Mouse (Mus musculus) forebrain, embryonic 15.5 days (tissue): ENCODE measurements around the gene Clec2l. TPM values are rescaled to one million over a fixed set of nuclear protein-coding genes. Genes with fewer than 3 reads are reported as not detected.
A peak's percentile ranks its signal among the peaks of the same experiment; 100 is the strongest.
"Not testable (repeated sequence)": the region's sequence is repeated elsewhere in the genome, so short reads cannot be mapped to it uniquely, and the experiment has no call there.

Experiments used
- ATAC-seq: fragments of 200-750 bp; cut with Nextera tagmentation; replicated peaks from 2 replicates; pipeline ENCODE4 v1.8.0; 2017; ENCODE audit warnings: mild to moderate bottlenecking, moderate TSS enrichment, moderate library complexity
- H3K27ac ChIP-seq: fragments of 300-500 bp; sonication (generic); replicated peaks from 2 replicates; pipeline ENCODE4 v1.5.1; 2015; ENCODE audit warnings: mild to moderate bottlenecking, inconsistent platforms
- H3K27me3 ChIP-seq: fragments of 300-500 bp; sonication (generic); 2 replicates; pipeline ENCODE4 v1.6.1; 2015; ENCODE audit warnings: inconsistent platforms
- H3K36me3 ChIP-seq: fragments of 300-500 bp; sonication (generic); 2 replicates; pipeline ENCODE4 v1.6.1; 2015; ENCODE audit warnings: mild to moderate bottlenecking, inconsistent platforms
- H3K4me1 ChIP-seq: fragments of 300-500 bp; sonication (generic); 2 replicates; pipeline ENCODE4 v1.6.1; 2015; ENCODE audit warnings: inconsistent platforms
- H3K4me2 ChIP-seq: fragments of 300-500 bp; sonication (generic); replicated peaks from 2 replicates; pipeline ENCODE4 v1.6.1; 2015; ENCODE audit warnings: mild to moderate bottlenecking, inconsistent platforms
- H3K4me3 ChIP-seq: fragments of 300-500 bp; sonication (generic); 2 replicates; pipeline ENCODE4 v1.5.1; 2015; ENCODE audit warnings: mild to moderate bottlenecking, inconsistent platforms
- H3K9ac ChIP-seq: fragments of 300-500 bp; sonication (generic); replicated peaks from 2 replicates; pipeline ENCODE4 v1.6.1; 2015; ENCODE audit warnings: mild to moderate bottlenecking, inconsistent platforms
- H3K9me3 ChIP-seq: fragments of 300-500 bp; sonication (generic); 2 replicates; pipeline ENCODE4 v1.6.1; 2016; ENCODE audit warnings: inconsistent platforms
- WGBS: fragments of 180-500 bp; shearing (Covaris S2); methylation state at CpG from one replicate; pipeline ENCODE4 v1.1.7; 2015; ENCODE audit warnings: mixed read lengths; 5-methylcytosine and 5-hydroxymethylcytosine counted together
- polyA plus RNA-seq: library from polyadenylated mRNA; unstranded; fragments of >200 nt; fragmentation: Nextera tagmentation; extraction: Ambion mirVana; gene quantifications from 2 replicates; pipeline ENCODE4 v1.2.1, GENCODE M21; 2015

The Clec2l gene
- polyA plus RNA-seq, 1 experiment from 2014 or later: 8.6 TPM

DNA sequence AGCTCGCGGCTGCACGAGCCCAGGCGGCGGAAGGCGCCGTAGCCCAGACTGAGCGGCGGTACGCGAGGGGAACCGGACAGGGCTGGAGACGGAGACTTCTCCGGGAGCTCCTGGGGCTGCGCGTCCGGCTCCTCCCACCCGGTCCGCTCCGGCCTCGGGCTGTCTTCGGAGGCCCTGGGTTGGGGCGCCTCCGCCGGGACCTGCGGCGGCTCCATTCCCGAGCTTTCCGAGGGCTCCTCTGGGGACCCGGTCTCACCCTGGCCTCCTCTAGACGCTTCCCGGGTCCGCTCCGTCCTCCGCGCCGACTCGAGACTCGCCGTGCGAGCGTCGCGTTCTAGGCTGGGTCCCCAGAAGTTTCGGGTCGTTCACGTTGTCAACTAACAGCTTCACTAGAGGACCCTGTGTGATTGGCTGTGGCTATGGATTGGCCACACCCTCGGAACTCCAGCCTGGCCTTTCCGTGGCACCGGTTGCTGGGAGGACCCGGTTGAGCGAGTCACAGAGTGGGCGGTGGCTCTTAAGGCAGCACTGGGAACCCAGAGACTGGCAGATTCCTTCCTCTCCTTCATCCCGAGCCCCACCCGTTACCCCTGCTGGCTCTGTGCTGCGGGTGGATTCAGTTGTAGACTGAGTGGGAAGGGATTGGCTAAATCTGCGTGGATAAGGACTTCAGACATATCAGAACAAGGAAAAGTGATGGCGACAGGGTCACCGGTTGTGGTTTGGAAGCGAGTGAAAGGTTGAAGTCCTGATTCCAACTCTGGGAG lies 25.8 kb upstream of the Clec2l start, which contains the start of gene Klrg2:
Gene Klrg2 (minus strand): TSS at position 391 of the 767 bp plus-strand sequence.
- Histone ChIP-seq H3K27me3 (peaks cover 49% of the 10 kb centered on the region), H3K36me3 (no peaks in the 10 kb centered on the region), H3K4me3 (peak within 1 kb of the TSS; percentile 57), H3K4me2 (peak within 1 kb of the TSS; percentile 100), H3K9ac (peak within 1 kb of the TSS; percentile 39), H3K9me3 (no peaks in the 10 kb centered on the region), H3K27ac (no peak within 1 kb of the TSS), H3K4me1 (peaks cover 21% of the 10 kb centered on the region)
- WGBS: 2% methylated on average over 60 of the region's 60 CpGs
- ATAC-seq: peak; percentile 83

- H3K36me3 ChIP-seq: no peaks in the 10 kb centered on the region
- no peak overlapping the region for H3K4me3 ChIP-seq
- no peak overlapping the region for H3K4me2 ChIP-seq
- H3K27me3 ChIP-seq: peaks cover 44% of the 10 kb centered on the region
- WGBS: 77% methylated on average over 11 of the region's 11 CpGs
- H3K9ac ChIP-seq: no peak overlapping the region
- no peaks in the 10 kb centered on the region for H3K9me3 ChIP-seq
- H3K4me1 ChIP-seq: peaks cover 21% of the 10 kb centered on the region
- ATAC-seq: no peak
- no peak overlapping the region for H3K27ac ChIP-seq
Observed at GRCm38 (mm10) chr6:38640401-38640800, 22.5 kb upstream of the Clec2l start.

GRCm38 (mm10) chr6:38641228-38641627 lies 21.6 kb upstream of the Clec2l start:
- no peak overlapping the region for H3K27ac ChIP-seq
- WGBS: 77% methylated on average over 5 of the region's 5 CpGs
- peaks cover 14% of the 10 kb centered on the region for H3K4me1 ChIP-seq
- H3K9me3 ChIP-seq: no peaks in the 10 kb centered on the region
- H3K9ac ChIP-seq: no peak overlapping the region
- H3K36me3 ChIP-seq: no peaks in the 10 kb centered on the region
- ATAC-seq: no peak
- H3K27me3 ChIP-seq: peaks cover 38% of the 10 kb centered on the region
- H3K4me2 ChIP-seq: no peak overlapping the region
- no peak overlapping the region for H3K4me3 ChIP-seq

GRCm38 (mm10) chr6:38641645-38642044 lies 21.2 kb upstream of the Clec2l start:
- H3K4me1 ChIP-seq: peaks cover 10% of the 10 kb centered on the region
- H3K4me3 ChIP-seq: no peak overlapping the region
- peaks cover 34% of the 10 kb centered on the region for H3K27me3 ChIP-seq
- ATAC-seq: no peak
- H3K27ac ChIP-seq: no peak overlapping the region
- no peak overlapping the region for H3K9ac ChIP-seq
- 51% methylated on average over 5 of the region's 5 CpGs for WGBS
- no peaks in the 10 kb centered on the region for H3K36me3 ChIP-seq
- H3K4me2 ChIP-seq: no peak overlapping the region
- H3K9me3 ChIP-seq: no peaks in the 10 kb centered on the region

GRCm38 (mm10) chr6:38642593-38642992 lies 20.3 kb upstream of the Clec2l start:
- WGBS: 82% methylated on average over 5 of the region's 5 CpGs
- peaks cover 25% of the 10 kb centered on the region for H3K27me3 ChIP-seq
- no peak overlapping the region for H3K4me2 ChIP-seq
- H3K4me3 ChIP-seq: no peak overlapping the region
- H3K27ac ChIP-seq: no peak overlapping the region
- H3K9me3 ChIP-seq: no peaks in the 10 kb centered on the region
- H3K4me1 ChIP-seq: peaks cover under 1% of the 10 kb centered on the region; the same call in 1 of the 2 replicates
- H3K9ac ChIP-seq: no peak overlapping the region
- H3K36me3 ChIP-seq: no peaks in the 10 kb centered on the region
- no peak for ATAC-seq

DNA sequence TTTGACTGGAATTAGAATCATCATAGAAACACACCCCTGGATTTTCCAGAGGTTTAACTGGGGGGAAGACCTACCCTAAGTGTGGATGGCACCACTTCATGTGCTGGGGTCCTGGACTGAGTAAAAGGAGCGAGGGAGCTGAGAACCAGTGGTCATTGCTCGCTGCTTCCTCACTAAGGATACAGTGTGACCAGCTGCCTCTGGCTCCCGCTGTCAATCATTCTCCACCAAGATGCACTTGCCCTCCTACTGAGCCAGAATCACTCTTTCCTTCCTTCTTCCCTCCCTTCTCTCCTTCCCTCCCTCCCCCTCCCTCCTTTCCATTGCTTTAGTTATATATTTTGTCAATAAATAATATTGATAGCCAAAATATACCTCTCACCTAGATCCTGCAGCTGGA lies 19.8 kb upstream of the Clec2l start:
- Histone ChIP-seq H3K4me1 (no peaks in the 10 kb centered on the region), H3K9ac (no peak overlapping the region), H3K4me2 (no peak overlapping the region), H3K27ac (no peak overlapping the region), H3K36me3 (no peaks in the 10 kb centered on the region), H3K27me3 (peaks cover 20% of the 10 kb centered on the region), H3K4me3 (no peak overlapping the region), H3K9me3 (no peaks in the 10 kb centered on the region)
- no peak for ATAC-seq
- 78% methylated on average over 3 of the region's 3 CpGs for WGBS

DNA sequence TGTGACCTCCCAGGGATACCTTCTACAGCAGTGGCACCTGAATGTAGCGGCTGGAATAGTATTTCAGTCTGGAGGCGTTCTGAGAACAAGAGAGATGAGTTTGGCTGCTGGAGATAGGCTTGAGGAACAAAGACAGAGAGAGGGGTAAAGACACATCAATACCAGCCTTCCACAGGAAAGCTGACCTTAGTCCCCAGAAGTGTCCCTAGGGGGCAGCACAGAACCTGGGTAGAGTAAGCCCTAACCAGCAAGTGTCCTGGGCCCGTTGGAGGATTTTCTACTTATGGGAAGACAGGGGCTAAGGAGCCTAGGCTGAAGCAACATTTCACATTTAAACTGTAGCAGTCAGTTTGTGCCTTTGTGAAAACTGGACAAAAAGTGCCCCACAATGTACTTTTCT lies 13.3 kb upstream of the Clec2l start:
- Histone ChIP-seq H3K36me3 (no peaks in the 10 kb centered on the region), H3K9me3 (no peaks in the 10 kb centered on the region), H3K4me2 (no peak overlapping the region), H3K4me1 (no peaks in the 10 kb centered on the region), H3K27ac (no peak overlapping the region), H3K4me3 (no peak overlapping the region), H3K9ac (no peak overlapping the region), H3K27me3 (no peaks in the 10 kb centered on the region)
- WGBS: 73% methylated on average over 3 of the region's 3 CpGs
- ATAC-seq: no peak

GRCm38 (mm10) chr6:38650263-38650937 lies 12.5 kb upstream of the Clec2l start:
- no peak overlapping the region for H3K9ac ChIP-seq
- no peak overlapping the region for H3K27ac ChIP-seq
- H3K9me3 ChIP-seq: no peaks in the 10 kb centered on the region
- ATAC-seq: peak; percentile 72
- H3K4me2 ChIP-seq: no peak overlapping the region
- no peaks in the 10 kb centered on the region for H3K4me1 ChIP-seq
- H3K27me3 ChIP-seq: no peaks in the 10 kb centered on the region
- H3K4me3 ChIP-seq: no peak overlapping the region
- WGBS: 44% methylated on average over 14 of the region's 14 CpGs
- no peaks in the 10 kb centered on the region for H3K36me3 ChIP-seq

- 22% methylated on average over 4 of the region's 4 CpGs for WGBS
Observed at GRCm38 (mm10) chr6:38661626-38662025, 1.2 kb upstream of the Clec2l start.

DNA sequence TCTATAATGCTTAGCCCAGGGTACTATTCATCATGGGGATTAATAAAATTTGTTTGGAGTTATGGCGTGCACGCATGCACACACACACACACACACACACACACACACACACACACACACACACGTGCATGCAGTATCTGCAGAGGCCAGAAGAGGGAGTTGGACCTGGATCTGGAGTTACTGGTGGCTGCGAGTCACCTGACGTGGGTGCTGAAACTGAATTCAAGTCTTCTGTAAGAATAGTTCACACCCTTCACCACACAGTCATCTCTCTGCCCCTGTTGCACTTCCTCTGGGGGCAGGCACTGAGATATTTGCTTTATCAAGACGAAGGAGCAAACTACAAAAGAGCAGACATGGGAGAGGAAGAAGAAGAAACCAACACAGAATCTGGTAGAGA lies 6.7 kb downstream of the Clec2l start:
- 0 out of 2 replicates have a peak, but pooled peaks cover 3% of the 10 kb centered on the region for H3K27me3 ChIP-seq
- WGBS: 59% methylated on average over 6 of the region's 6 CpGs

More at GRCm38 (mm10) chr6:38661626-38662025, 1.2 kb upstream of the Clec2l start:
- Histone ChIP-seq H3K27me3 (0 out of 2 replicates have a peak, but pooled peaks cover 3% of the 10 kb centered on the region), H3K9me3 (no peaks in the 10 kb centered on the region), H3K4me2 (no peak overlapping the region), H3K4me1 (0 out of 2 replicates have a peak, but pooled peaks cover 3% of the 10 kb centered on the region), H3K4me3 (no peak overlapping the region), H3K27ac (no peak overlapping the region), H3K9ac (no peak overlapping the region), H3K36me3 (no peaks in the 10 kb centered on the region)
- ATAC-seq: no peak

DNA sequence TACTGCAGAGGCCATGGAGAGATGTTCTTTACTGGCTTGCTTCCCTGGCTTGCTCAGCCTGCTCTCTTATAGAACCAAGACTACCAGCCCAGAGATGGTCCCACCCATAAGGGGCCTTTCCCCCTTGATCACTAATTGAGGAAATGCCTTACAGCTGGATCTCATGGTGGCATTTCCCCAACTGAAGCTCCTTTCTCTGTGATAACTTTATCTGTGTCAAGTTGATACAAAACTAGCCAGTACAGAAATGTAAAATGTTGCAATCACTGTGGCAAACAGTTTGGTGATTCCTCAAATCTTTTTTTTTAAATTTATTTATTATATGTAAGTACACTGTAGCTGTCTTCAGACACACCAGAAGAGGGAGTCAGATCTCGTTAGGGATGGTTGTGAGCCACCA lies 7.6 kb downstream of the Clec2l start:
- not testable (repeated sequence) for H3K4me2 ChIP-seq, H3K9me3 ChIP-seq, H3K9ac ChIP-seq, H3K36me3 ChIP-seq, H3K27me3 ChIP-seq, H3K27ac ChIP-seq, ATAC-seq, H3K4me3 ChIP-seq, H3K4me1 ChIP-seq
- 76% methylated on average over 1 of the region's 1 CpGs for WGBS

More for the DNA sequence above, 6.7 kb downstream of the Clec2l start:
- H3K4me1 ChIP-seq: no peaks in the 10 kb centered on the region
- no peaks in the 10 kb centered on the region for H3K9me3 ChIP-seq
- H3K4me2 ChIP-seq: no peak overlapping the region
- ATAC-seq: no peak
- H3K9ac ChIP-seq: no peak overlapping the region
- no peak overlapping the region for H3K4me3 ChIP-seq
- no peak overlapping the region for H3K27ac ChIP-seq
- H3K36me3 ChIP-seq: no peaks in the 10 kb centered on the region

- no peaks in the 10 kb centered on the region for H3K4me1 ChIP-seq
- H3K4me3 ChIP-seq: no peak overlapping the region
- WGBS: 79% methylated on average over 7 of the region's 7 CpGs
- H3K9me3 ChIP-seq: no peaks in the 10 kb centered on the region
- no peak overlapping the region for H3K9ac ChIP-seq
- no peak overlapping the region for H3K27ac ChIP-seq
- H3K27me3 ChIP-seq: no peaks in the 10 kb centered on the region
- H3K4me2 ChIP-seq: no peak overlapping the region
- H3K36me3 ChIP-seq: no peaks in the 10 kb centered on the region
- ATAC-seq: no peak
Observed at GRCm38 (mm10) chr6:38671270-38671669, 8.4 kb downstream of the Clec2l start.
